Mouse (Mus musculus): ENCODE measurements around the gene Tshz3. TPM values are rescaled to one million over a fixed set of nuclear protein-coding genes. Genes with fewer than 3 reads are reported as not detected.

Tshz3 gene
- polyA plus RNA-seq, 1 experiment from 2014 or later = 11.2 TPM

DNA sequence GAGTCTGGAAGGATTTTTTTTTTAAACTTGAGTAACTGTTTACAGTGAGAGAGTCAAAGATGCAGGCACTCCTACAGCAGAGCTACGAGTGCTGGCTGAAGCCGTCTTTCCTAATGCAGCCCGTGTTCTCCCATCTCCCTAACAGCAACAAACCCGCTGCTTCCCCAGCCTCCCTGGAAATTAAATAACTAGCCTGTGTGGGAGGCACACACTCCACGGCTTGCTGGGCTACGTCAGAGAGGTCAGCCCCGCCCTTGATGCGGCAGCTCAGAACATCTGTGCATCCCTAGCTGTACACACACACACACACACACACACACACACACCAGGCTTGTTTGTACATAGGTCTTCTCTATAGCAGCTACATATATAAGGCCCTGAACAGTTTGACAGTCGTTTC, 22.9 kb downstream of the Tshz3 start:
- no peak overlapping the region for H3K27ac ChIP-seq
- H3K36me3 ChIP-seq = no peaks in the 10 kb centered on the region
- ATAC-seq = peak; percentile 75
- 27% methylated on average over 9 of the region's 9 CpGs for WGBS
- no peak overlapping the region for H3K4me3 ChIP-seq (replicated peaks)
- H3K4me2 ChIP-seq (replicated peaks) = 0 out of 2 replicates have a peak overlapping the region, but pooled peaks have one; percentile 4
- H3K4me1 ChIP-seq (replicated peaks) = peaks cover 9% of the 10 kb centered on the region
- H3K9ac ChIP-seq = no peak overlapping the region
- H3K9me3 ChIP-seq = no peaks in the 10 kb centered on the region
- no peaks in the 10 kb centered on the region for H3K27me3 ChIP-seq (replicated peaks)

DNA sequence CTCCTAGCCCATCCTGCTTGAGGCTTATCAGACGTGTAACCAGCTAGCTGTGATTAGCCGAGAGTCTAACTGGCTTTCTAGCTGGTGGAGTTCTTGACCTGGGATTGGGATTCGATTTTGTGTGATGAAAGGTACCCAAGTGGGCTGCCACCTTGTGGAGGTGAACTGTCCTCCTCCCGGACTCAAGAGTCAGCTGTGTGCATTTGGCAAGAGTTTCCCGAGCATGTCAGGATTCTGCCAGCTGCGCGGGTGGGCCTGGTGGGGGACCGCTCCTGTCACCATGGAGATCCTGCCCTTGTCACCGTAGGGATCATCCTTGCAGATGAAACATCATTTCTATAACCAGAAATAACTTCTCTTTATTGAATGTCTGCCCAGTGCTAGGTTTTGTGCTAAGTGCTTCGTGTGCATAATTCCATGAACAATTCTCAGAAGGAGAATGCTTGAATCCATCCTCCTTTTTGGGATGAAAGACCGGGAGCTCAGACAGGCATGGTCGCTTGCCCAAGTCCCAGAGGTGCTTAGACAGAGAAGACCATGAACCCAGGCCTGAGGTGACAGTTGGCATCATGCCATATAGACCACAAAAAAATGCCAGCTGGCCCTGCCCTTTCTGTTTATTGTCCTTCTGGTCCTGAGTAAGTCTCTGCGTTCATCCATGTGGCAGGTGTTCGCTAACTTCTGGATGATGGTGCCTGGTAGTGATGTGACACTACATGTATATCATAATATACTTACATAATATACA, 38.6 kb downstream of the Tshz3 start:
- no peak overlapping the region for H3K27ac ChIP-seq
- no peak overlapping the region for H3K4me3 ChIP-seq (replicated peaks)
- no peaks in the 10 kb centered on the region for H3K36me3 ChIP-seq
- H3K4me2 ChIP-seq (replicated peaks) = no peak overlapping the region
- no peaks in the 10 kb centered on the region for H3K9me3 ChIP-seq
- WGBS = 74% methylated on average over 14 of the region's 14 CpGs
- no peak for ATAC-seq
- H3K27me3 ChIP-seq (replicated peaks) = no peaks in the 10 kb centered on the region
- no peaks in the 10 kb centered on the region for H3K4me1 ChIP-seq (replicated peaks)
- H3K9ac ChIP-seq = no peak overlapping the region

DNA sequence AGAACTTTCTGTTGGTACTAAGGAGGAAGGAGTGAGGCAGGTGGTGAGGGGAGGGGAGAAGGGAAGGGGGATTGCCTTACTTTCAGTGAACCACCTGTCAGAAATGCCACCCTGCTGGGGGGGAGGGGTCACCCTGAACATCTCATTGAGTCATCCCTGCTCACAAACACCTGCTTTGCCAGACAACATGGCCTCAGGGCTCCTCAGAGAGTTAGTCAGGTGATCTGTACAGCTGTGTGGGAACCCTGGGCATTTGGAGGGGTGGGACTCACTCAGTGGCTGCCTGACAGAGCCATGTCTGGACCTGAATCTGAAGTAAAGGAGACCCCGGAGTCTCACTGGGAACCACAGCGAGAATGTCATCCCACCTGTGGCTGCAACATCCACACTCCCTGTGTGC, 53.6 kb downstream of the Tshz3 start:
- WGBS = 94% methylated on average over 2 of the region's 2 CpGs

DNA sequence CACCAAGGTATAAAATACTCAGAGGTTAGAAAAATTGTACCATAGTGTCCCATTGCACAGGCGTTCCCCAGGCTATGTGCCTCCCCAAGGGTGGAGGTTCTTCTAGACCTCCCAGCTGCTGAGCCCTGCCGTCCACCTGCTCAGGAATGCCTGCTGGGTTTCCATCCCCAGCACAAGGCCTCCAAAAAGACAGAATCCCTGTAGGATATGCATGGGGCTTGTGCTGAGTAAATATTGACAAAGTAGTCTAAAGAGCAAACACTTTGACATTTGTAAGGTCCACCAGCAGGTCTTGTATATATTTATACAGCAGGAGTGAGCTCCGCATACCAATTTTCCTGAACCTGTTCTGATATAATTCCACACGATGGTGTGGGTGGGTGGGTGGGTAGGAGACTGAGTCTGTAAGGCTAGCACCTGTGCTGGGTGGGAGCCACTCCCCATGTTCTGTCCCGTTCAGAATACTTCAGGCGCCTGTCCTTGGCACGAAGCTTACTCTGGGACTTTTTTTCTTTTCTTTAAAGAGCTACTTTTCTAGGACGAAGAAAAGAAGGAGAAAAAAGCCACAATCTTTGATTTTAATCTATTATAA, 69.7 kb downstream of the Tshz3 start:
- H3K4me2 ChIP-seq (replicated peaks) = no peak overlapping the region

More for the DNA sequence above, 53.6 kb downstream of the Tshz3 start:
- Histone ChIP-seq H3K4me3 (replicated peaks) (no peak overlapping the region), H3K4me2 (replicated peaks) (no peak overlapping the region), H3K36me3 (no peaks in the 10 kb centered on the region), H3K9ac (no peak overlapping the region), H3K27ac (no peak overlapping the region), H3K27me3 (replicated peaks) (no peaks in the 10 kb centered on the region), H3K4me1 (replicated peaks) (no peaks in the 10 kb centered on the region), H3K9me3 (no peaks in the 10 kb centered on the region)
- ATAC-seq = no peak

DNA sequence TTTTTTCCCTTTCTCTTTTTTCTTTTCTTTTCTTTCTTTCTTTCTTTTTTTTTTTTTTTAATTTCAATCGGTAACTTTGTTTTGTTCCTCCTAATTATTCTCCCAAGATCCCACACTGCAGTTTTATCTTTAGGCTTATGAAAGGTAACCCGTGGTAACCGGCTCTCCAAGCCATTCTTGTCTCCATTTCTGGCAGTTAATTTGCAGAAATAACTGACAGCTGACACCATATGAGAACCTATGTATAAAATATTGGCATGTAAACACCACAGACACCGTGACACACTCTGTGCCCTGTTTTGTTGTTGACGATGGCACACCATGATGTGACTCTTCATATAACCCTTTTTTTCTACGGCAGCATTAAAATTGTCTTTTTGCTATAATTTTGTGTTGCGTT, 75.2 kb downstream of the Tshz3 start:
- no peaks in the 10 kb centered on the region for H3K9me3 ChIP-seq
- H3K36me3 ChIP-seq = peaks cover 7% of the 10 kb centered on the region; the same call in 1 of the 2 replicates
- H3K4me1 ChIP-seq (replicated peaks) = no peaks in the 10 kb centered on the region
- WGBS = 86% methylated on average over 7 of the region's 7 CpGs
- H3K4me3 ChIP-seq (replicated peaks) = no peak overlapping the region
- no peak for ATAC-seq
- no peak overlapping the region for H3K4me2 ChIP-seq (replicated peaks)
- H3K9ac ChIP-seq = no peak overlapping the region
- H3K27me3 ChIP-seq (replicated peaks) = no peaks in the 10 kb centered on the region
- H3K27ac ChIP-seq = no peak overlapping the region

More for the DNA sequence above, 69.7 kb downstream of the Tshz3 start:
- no peaks in the 10 kb centered on the region for H3K4me1 ChIP-seq (replicated peaks)
- H3K4me3 ChIP-seq (replicated peaks) = no peak overlapping the region
- H3K9me3 ChIP-seq = no peaks in the 10 kb centered on the region
- H3K27me3 ChIP-seq (replicated peaks) = no peaks in the 10 kb centered on the region
- WGBS = 51% methylated on average over 8 of the region's 8 CpGs
- ATAC-seq = peak; percentile 70; the same call in 1 of the 2 replicates
- no peak overlapping the region for H3K27ac ChIP-seq
- peaks cover 7% of the 10 kb centered on the region; the same call in 1 of the 2 replicates for H3K36me3 ChIP-seq
- no peak overlapping the region for H3K9ac ChIP-seq

DNA sequence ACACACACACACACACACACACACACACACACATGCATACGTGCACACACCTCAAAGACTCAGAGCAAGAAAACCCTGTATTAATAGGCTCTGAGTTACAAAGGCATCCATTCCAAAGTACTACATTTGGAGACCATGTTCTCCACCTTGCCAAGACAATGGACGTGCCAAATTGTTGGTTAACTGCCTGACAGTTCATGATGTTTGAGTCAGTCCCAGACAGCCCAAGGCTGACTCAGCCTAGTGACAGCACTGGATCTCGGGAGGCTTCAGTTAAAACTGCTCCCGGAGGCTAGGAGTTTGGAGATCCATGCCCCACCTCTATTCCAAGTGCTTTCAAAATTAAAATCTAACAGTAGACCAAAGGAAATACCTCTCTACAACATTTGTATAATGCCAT, 79.0 kb downstream of the Tshz3 start:
- Histone ChIP-seq H3K4me2 (replicated peaks) (no peak overlapping the region), H3K9ac (no peak overlapping the region), H3K27ac (no peak overlapping the region), H3K27me3 (replicated peaks) (no peaks in the 10 kb centered on the region), H3K36me3 (no peaks in the 10 kb centered on the region), H3K4me3 (replicated peaks) (no peak overlapping the region), H3K4me1 (replicated peaks) (no peaks in the 10 kb centered on the region), H3K9me3 (no peaks in the 10 kb centered on the region)
- WGBS = 78% methylated on average over 4 of the region's 4 CpGs
- ATAC-seq = no peak

DNA sequence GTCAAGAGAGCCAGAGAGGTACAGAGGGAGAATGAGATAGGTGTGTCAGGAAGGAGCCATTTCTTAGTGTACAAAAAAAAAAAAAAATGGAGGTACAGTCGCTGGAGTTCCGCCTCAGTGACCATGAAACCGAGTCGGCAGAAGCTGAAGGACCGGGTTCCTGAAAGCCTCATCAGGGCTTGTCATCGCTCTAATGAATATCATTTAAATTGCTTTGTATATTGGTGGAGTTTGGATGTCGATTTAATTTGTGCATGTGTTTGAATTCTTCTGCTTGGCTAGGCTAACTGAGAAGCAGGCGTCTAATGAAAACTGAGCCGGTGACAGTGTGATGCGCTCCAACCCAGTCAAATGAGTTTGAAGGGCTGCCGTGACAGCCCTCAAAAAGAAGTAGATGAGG, 80.5 kb downstream of the Tshz3 start:
- no peaks in the 10 kb centered on the region for H3K4me1 ChIP-seq (replicated peaks)
- no peaks in the 10 kb centered on the region for H3K9me3 ChIP-seq
- no peak overlapping the region for H3K9ac ChIP-seq
- ATAC-seq = no peak
- H3K36me3 ChIP-seq = no peaks in the 10 kb centered on the region
- H3K27me3 ChIP-seq (replicated peaks) = no peaks in the 10 kb centered on the region
- H3K4me3 ChIP-seq (replicated peaks) = no peak overlapping the region
- H3K27ac ChIP-seq = no peak overlapping the region
- H3K4me2 ChIP-seq (replicated peaks) = no peak overlapping the region
- 95% methylated on average over 11 of the region's 11 CpGs for WGBS

DNA sequence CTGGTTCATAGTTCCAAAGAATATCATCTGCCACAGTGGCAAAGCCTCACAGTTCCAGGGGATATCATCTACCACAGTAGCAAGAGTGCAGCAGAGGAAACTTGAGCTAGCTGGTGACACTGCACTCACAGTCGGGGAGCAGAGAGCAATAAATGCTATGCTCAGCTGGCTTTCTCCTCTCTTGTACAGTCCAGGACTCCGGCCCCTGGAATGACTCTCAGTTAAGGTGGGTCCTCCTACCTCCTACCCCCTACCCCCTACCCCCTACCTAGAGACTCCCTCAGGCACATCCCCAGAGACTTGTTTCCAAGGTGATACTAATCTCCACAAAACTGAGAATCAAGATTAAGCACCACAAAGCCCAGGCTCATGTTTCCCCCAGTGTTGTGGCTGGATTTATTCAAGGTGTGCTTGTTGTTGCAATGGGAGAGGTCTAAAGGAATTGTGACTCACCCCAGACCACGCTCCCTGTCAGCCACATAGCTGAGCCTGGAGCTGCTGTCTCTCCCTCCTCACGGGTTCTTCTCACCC, 86.4 kb downstream of the Tshz3 start:
- H3K4me2 ChIP-seq (replicated peaks) = no peak overlapping the region
- 74% methylated on average over 4 of the region's 4 CpGs for WGBS
- H3K27ac ChIP-seq = no peak overlapping the region
- no peak overlapping the region for H3K4me3 ChIP-seq (replicated peaks)
- no peak for ATAC-seq
- no peak overlapping the region for H3K9ac ChIP-seq
- peaks cover 3% of the 10 kb centered on the region for H3K4me1 ChIP-seq (replicated peaks)
- H3K27me3 ChIP-seq (replicated peaks) = no peaks in the 10 kb centered on the region
- H3K9me3 ChIP-seq = no peaks in the 10 kb centered on the region
- no peaks in the 10 kb centered on the region for H3K36me3 ChIP-seq

DNA sequence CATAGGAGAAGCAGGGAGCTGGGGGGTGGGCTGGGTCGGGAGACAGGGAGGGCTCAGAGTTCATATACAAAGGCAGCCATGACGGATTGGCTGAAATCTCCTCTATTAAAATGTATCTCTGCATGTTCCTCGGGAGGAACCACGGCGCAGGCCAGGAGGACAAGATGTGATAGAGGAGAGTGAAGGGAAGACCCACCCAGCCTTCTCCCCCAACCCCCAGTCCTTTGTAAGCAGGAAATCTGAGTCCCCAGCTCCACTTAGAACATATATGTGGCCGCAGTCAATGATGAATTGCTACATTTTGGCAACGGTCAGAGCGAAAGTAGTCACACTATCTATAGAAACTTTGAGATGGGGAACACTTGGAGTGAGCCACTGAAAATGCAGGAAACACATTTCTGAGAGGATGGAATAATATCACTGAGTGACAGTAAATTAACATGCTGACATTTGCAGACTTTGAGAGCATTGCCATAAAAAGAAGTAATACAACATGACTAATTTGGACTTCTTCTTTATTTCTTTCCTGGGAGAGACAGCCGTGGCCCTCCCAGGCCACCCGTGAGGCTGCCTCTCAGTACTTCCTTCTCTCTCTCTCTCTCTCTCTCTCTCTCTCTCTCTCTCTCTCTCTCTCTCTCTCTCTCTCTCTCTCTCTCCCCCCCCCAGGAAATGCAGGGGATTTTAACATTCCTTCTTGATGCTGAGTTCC, 88.9 kb downstream of the Tshz3 start:
- no peak overlapping the region for H3K4me3 ChIP-seq (replicated peaks)
- no peaks in the 10 kb centered on the region for H3K9me3 ChIP-seq
- H3K27me3 ChIP-seq (replicated peaks) = no peaks in the 10 kb centered on the region
- H3K27ac ChIP-seq = peak overlapping the region; percentile 74
- ATAC-seq = peak; percentile 69
- no peak overlapping the region for H3K9ac ChIP-seq
- WGBS = 38% methylated on average over 10 of the region's 10 CpGs
- H3K36me3 ChIP-seq = no peaks in the 10 kb centered on the region
- H3K4me1 ChIP-seq (replicated peaks) = peaks cover 3% of the 10 kb centered on the region
- peak overlapping the region; percentile 35; the same call in 1 of the 2 replicates for H3K4me2 ChIP-seq (replicated peaks)

DNA sequence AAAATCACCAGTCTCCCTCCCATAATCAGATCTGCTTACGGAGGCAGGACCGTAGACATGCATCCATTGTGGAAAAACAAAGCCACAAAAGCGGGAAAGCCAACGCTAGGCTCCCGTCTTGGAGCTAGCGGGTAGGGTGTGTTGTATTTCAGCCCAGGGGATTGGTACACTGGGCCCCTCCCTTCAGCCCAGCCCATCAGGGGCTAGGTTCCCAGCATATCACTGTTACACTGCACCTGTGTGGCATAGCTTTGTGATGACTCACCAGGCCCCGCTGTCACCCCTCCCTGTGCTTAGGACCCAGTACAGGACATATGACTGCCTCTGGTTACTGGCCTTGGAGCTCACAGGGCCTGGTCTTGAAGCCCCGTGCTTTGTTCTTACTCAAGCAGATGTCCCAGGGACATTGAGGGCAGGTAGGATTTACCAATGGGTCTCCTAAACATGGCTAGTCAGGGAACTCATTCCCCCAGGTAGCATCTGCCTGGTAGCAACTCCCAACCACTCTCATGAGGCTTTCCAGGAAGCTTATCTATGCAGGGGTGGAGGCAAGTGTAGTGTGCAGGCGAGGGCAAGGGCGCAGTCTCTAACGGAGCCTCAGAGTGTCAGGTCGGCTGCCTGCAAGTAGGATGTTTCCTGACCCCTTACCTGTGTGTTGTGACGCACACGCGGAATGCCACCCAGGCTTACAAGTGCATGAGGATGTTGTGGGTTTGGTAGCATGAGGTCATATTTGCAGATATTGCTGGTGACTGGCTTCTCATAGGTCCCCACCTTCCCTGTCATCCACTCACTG, 98.7 kb downstream of the Tshz3 start:
- peak; percentile 71 for ATAC-seq
- Histone ChIP-seq H3K27me3 (replicated peaks) (no peaks in the 10 kb centered on the region), H3K27ac (no peak overlapping the region), H3K4me3 (replicated peaks) (no peak overlapping the region), H3K36me3 (no peaks in the 10 kb centered on the region), H3K4me1 (replicated peaks) (no peaks in the 10 kb centered on the region), H3K9me3 (no peaks in the 10 kb centered on the region), H3K4me2 (replicated peaks) (no peak overlapping the region), H3K9ac (no peak overlapping the region)
- WGBS = 82% methylated on average over 15 of the region's 15 CpGs
